Mouse (Mus musculus) intestine, postnatal 0 days (tissue): Measurements from ENCODE around the gene Cyp4a10. TPM values are rescaled to one million over a fixed set of nuclear protein-coding genes. Genes with fewer than 3 reads are reported as not detected.

Experiments used
- ATAC-seq: fragments of 200-750 bp; cut with Nextera tagmentation; 2 replicates; pipeline ENCODE4 v1.8.0; 2017; ENCODE audit warnings: mild to moderate bottlenecking, moderate TSS enrichment, moderate library complexity
- H3K27ac ChIP-seq: fragments of 300-500 bp; sonication (generic); 2 replicates; pipeline ENCODE4 v1.5.1; 2014; ENCODE audit warnings: mild to moderate bottlenecking, low read depth, low read length, moderate library complexity
- H3K27me3 ChIP-seq: fragments of 300-500 bp; sonication (generic); replicated peaks from 2 replicates; pipeline ENCODE4 v1.6.1; 2014; ENCODE audit warnings: low read length, mixed read lengths; ENCODE audit not compliant: control insufficient read depth, insufficient read depth
- H3K36me3 ChIP-seq: fragments of 300-500 bp; sonication (generic); 2 replicates; pipeline ENCODE4 v1.6.1; 2014; ENCODE audit warnings: mild to moderate bottlenecking, moderate library complexity; ENCODE audit not compliant: control insufficient read depth, insufficient read depth
- H3K4me1 ChIP-seq: fragments of 300-500 bp; sonication (generic); replicated peaks from 2 replicates; pipeline ENCODE4 v1.6.1; 2014; ENCODE audit warnings: antibody characterized with exemption, low read length, mixed read lengths; ENCODE audit not compliant: control insufficient read depth, insufficient read depth
- H3K4me2 ChIP-seq: fragments of 300-500 bp; sonication (generic); replicated peaks from 2 replicates; pipeline ENCODE4 v1.6.1; 2014; ENCODE audit warnings: low read depth, mild to moderate bottlenecking, moderate library complexity
- H3K4me3 ChIP-seq: fragments of 300-500 bp; sonication (generic); 2 replicates; pipeline ENCODE4 v1.5.1; 2014; ENCODE audit warnings: low read depth, low read length
- H3K9ac ChIP-seq: fragments of 300-500 bp; sonication (generic); 2 replicates; pipeline ENCODE4 v1.6.1; 2014; ENCODE audit warnings: mild to moderate bottlenecking, low read depth, low read length
- H3K9me3 ChIP-seq: fragments of 300-500 bp; sonication (generic); 2 replicates; pipeline ENCODE4 v1.6.1; 2016; ENCODE audit warnings: mixed run types; ENCODE audit not compliant: control insufficient read depth
- CTCF ChIP-seq: sonication (generic); IDR thresholded peaks from 2 replicates; pipeline ENCODE4 v1.5.1; 2016; ENCODE audit warnings: low read depth, mild to moderate bottlenecking, control low read depth, antibody characterized with exemption, moderate library complexity
- WGBS: fragments of 180-500 bp; shearing (Covaris S2); extraction: QIAGEN DNeasy Blood & Tissue Kit; methylation state at CpG from one replicate; pipeline ENCODE4 v1.1.7; 2014; 5-methylcytosine and 5-hydroxymethylcytosine counted together
- polyA plus RNA-seq: library from polyadenylated mRNA; unstranded; fragments of >200 nt; fragmentation: Nextera tagmentation; extraction: Ambion mirVana; gene quantifications from 2 replicates; pipeline ENCODE4 v1.2.1, GENCODE M21; 2015

The Cyp4a10 gene
- polyA plus RNA-seq, 1 experiment from 2014 or later = 3.5 TPM

GRCm38 (mm10) chr4:115519444-115519843 is 1.4 kb downstream of the Cyp4a10 start:
- 55% methylated on average over 4 of the region's 4 CpGs for WGBS
- Histone ChIP-seq H3K27me3 (no peaks in the 10 kb centered on the region), H3K9ac (no peak overlapping the region), H3K4me3 (no peak overlapping the region), H3K36me3 (no peaks in the 10 kb centered on the region), H3K27ac (no peak overlapping the region), H3K4me2 (no peak overlapping the region), H3K9me3 (no peaks in the 10 kb centered on the region), H3K4me1 (no peaks in the 10 kb centered on the region)
- no peak for TF ChIP-seq CTCF
- no peak for ATAC-seq

- no peaks in the 10 kb centered on the region for H3K4me1 ChIP-seq
- H3K27me3 ChIP-seq = no peaks in the 10 kb centered on the region
- no peak for ATAC-seq
- 100% methylated on average over 2 of the region's 2 CpGs for WGBS
- H3K9ac ChIP-seq = no peak overlapping the region
- H3K27ac ChIP-seq = no peak overlapping the region
- H3K4me2 ChIP-seq = no peak overlapping the region
- H3K36me3 ChIP-seq = no peaks in the 10 kb centered on the region
- TF ChIP-seq CTCF = no peak
- no peak overlapping the region for H3K4me3 ChIP-seq
- H3K9me3 ChIP-seq = no peaks in the 10 kb centered on the region
Measured at GRCm38 (mm10) chr4:115521766-115522165, 3.7 kb downstream of the Cyp4a10 start.

- no peak for ATAC-seq
- Histone ChIP-seq H3K4me2 (no peak overlapping the region), H3K27me3 (no peaks in the 10 kb centered on the region), H3K27ac (no peak overlapping the region), H3K9ac (no peak overlapping the region), H3K36me3 (no peaks in the 10 kb centered on the region), H3K4me1 (no peaks in the 10 kb centered on the region), H3K9me3 (no peaks in the 10 kb centered on the region), H3K4me3 (no peak overlapping the region)
- TF ChIP-seq CTCF = no peak
- 45% methylated on average over 1 of the region's 1 CpGs for WGBS
Measured at GRCm38 (mm10) chr4:115545101-115545500, 27.0 kb downstream of the Cyp4a10 start.

GRCm38 (mm10) chr4:115546141-115546828 is 28.2 kb downstream of the Cyp4a10 start:
- Histone ChIP-seq H3K27ac (no peak overlapping the region), H3K36me3 (no peaks in the 10 kb centered on the region), H3K4me2 (no peak overlapping the region), H3K4me1 (no peaks in the 10 kb centered on the region), H3K27me3 (no peaks in the 10 kb centered on the region), H3K4me3 (no peak overlapping the region), H3K9ac (no peak overlapping the region), H3K9me3 (no peaks in the 10 kb centered on the region)
- no peak for TF ChIP-seq CTCF
- ATAC-seq = no peak
- WGBS = 63% methylated on average over 2 of the region's 2 CpGs

- ATAC-seq = no peak
- no peak overlapping the region for H3K4me3 ChIP-seq
- no peak overlapping the region for H3K4me2 ChIP-seq
- H3K9ac ChIP-seq = no peak overlapping the region
- H3K4me1 ChIP-seq = no peaks in the 10 kb centered on the region
- 88% methylated on average over 3 of the region's 3 CpGs for WGBS
- TF ChIP-seq CTCF = no peak
- H3K27me3 ChIP-seq = no peaks in the 10 kb centered on the region
- H3K27ac ChIP-seq = no peak overlapping the region
- H3K36me3 ChIP-seq = no peaks in the 10 kb centered on the region
- H3K9me3 ChIP-seq = no peaks in the 10 kb centered on the region
Measured at GRCm38 (mm10) chr4:115552726-115553125, 34.7 kb downstream of the Cyp4a10 start.

GRCm38 (mm10) chr4:115555513-115555912 is 37.4 kb downstream of the Cyp4a10 start:
- no peaks in the 10 kb centered on the region for H3K4me1 ChIP-seq
- no peak overlapping the region for H3K9ac ChIP-seq
- ATAC-seq = no peak
- H3K36me3 ChIP-seq = no peaks in the 10 kb centered on the region
- WGBS = 28% methylated on average over 2 of the region's 2 CpGs
- no peak overlapping the region for H3K4me2 ChIP-seq
- H3K27me3 ChIP-seq = no peaks in the 10 kb centered on the region
- no peak overlapping the region for H3K27ac ChIP-seq
- TF ChIP-seq CTCF = no peak
- no peak overlapping the region for H3K4me3 ChIP-seq
- no peaks in the 10 kb centered on the region for H3K9me3 ChIP-seq
